Mouse (Mus musculus) kidney, adult 2 months (tissue): Measurements from ENCODE around the gene Fbxo33. TPM values are rescaled to one million over a fixed set of nuclear protein-coding genes. Genes with fewer than 3 reads are reported as not detected.
A peak's percentile ranks its signal among the peaks of the same experiment; 100 is the strongest.

Experiments used
- DNase-seq: peaks from one replicate; pipeline ENCODE4 v3.0.0; 2021
- H3K27ac ChIP-seq: fragments of 200-500 bp; 2 replicates; pipeline ENCODE4 v1.5.1; 2012; ENCODE audit warnings: low read depth, low read length, control low read depth, inconsistent platforms; ENCODE audit not compliant: insufficient read depth
- H3K27me3 ChIP-seq: fragments of 200-500 bp; replicated peaks from 2 replicates; pipeline ENCODE4 v1.6.1; 2012; ENCODE audit warnings: mild to moderate bottlenecking, moderate library complexity, low read length, inconsistent platforms; ENCODE audit not compliant: control insufficient read depth, insufficient read depth
- H3K36me3 ChIP-seq: fragments of 200-500 bp; 2 replicates; pipeline ENCODE4 v1.6.1; 2012; ENCODE audit warnings: mild to moderate bottlenecking, moderate library complexity, low read length, inconsistent platforms; ENCODE audit not compliant: control insufficient read depth, insufficient read depth
- H3K4me1 ChIP-seq: fragments of 200-500 bp; 2 replicates; pipeline ENCODE4 v1.6.1; 2011; ENCODE audit warnings: low read length; ENCODE audit not compliant: control insufficient read depth, insufficient read depth
- H3K4me3 ChIP-seq: fragments of 200-500 bp; 2 replicates; pipeline ENCODE4 v1.5.1; 2011; ENCODE audit warnings: mild to moderate bottlenecking, low read depth, low read length, control low read depth; ENCODE audit not compliant: insufficient read depth
- CTCF ChIP-seq: fragments of 200-500 bp; conservative IDR thresholded peaks from 2 replicates; pipeline ENCODE4 v1.5.1; 2011; ENCODE audit warnings: low read depth, mild to moderate bottlenecking, control low read depth, low read length, moderate library complexity, mixed read lengths; ENCODE audit not compliant: insufficient read depth, insufficient read length
- POLR2A ChIP-seq: fragments of 200-500 bp; IDR thresholded peaks from one replicate; pipeline ENCODE4 v1.6.1; 2011; ENCODE audit warnings: low read depth, low read length, control low read depth
- WGBS: fragments of 180-500 bp; shearing (Covaris S2); methylation state at CpG from one replicate; pipeline ENCODE4 v1.1.7; 2018; 5-methylcytosine and 5-hydroxymethylcytosine counted together
- polyA plus RNA-seq: library from polyadenylated mRNA; depleted of rRNA; stranded (reverse); fragments of >200 nt; gene quantifications from 2 replicates; pipeline ENCODE4 v1.2.3, GENCODE M21; 2012; rRNA removed

The Fbxo33 gene
- polyA plus RNA-seq, 1 experiment = 9.2 TPM

DNA sequence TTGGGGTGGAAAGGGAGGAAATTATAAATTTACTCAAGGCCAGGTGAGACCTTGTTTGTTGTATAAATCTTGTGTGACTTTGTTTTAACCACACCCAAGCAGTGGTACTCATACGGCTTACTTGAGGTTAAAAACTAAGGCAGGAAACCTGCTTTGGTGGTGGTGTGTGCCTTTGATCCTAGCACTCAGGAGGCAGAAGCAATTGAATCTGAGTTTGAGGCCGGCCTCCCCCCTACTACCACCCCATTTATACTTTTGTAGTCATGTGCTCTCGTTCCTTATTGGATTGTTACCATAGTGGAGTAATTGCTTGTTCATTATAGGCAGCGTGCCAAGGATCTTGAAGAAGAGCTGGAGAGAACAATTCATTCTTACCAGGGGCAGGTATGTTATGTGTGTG, 49.6 kb downstream of the Fbxo33 start:
- WGBS = 77% methylated on average over 4 of the region's 4 CpGs

DNA sequence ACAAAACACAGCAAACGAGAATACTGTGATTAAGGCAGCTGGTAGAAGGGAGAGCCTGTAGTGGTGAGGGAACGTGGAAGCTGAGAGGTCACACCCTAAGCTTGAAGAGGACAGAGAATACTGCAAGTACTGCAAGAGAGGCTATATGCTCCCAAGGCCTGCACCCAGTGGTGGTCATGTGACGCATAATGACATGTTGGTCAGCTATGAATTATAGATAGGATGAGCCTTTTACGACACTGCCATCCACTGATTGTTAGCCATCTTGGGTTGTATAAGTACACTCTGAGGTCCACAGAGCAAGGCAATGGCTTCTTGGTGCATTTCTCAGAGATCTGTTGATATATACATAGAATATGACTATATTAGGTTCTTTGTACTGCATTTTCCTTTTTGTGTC, 53.0 kb downstream of the Fbxo33 start:
- Histone ChIP-seq H3K4me3 (no peak overlapping the region), H3K36me3 (peaks cover 14% of the 10 kb centered on the region), H3K27me3 (no peaks in the 10 kb centered on the region), H3K27ac (no peak overlapping the region), H3K4me1 (peaks cover 6% of the 10 kb centered on the region; the same call in 1 of the 2 replicates)
- 86% methylated on average over 4 of the region's 4 CpGs for WGBS
- no peak for DNase-seq
- TF ChIP-seq POLR2A (no peak), CTCF (no peak)

More for the DNA sequence above, 49.6 kb downstream of the Fbxo33 start:
- Histone ChIP-seq H3K36me3 (peaks cover 7% of the 10 kb centered on the region), H3K4me1 (no peaks in the 10 kb centered on the region), H3K4me3 (no peak overlapping the region), H3K27me3 (no peaks in the 10 kb centered on the region), H3K27ac (no peak overlapping the region)
- no peak for DNase-seq
- TF ChIP-seq POLR2A = no peak
- no peak for TF ChIP-seq CTCF

DNA sequence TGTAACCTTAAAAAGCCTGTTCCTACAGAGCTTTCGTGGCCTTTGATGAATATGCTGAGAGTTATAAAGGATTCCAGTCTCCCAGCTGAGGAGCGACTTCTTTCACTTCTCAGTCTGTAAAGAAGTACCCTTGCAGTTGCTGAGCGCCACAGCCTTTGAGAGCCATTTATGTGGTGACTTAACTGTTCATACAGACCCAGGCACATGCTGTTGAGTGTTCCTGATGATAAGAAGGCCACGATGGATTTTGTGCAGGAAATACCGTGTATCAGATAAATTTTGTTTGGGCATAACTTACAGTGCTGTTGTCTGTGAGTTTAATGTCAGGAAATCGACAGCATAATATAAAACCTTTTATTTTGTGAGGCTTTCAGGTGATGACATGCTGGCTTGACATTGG, 55.0 kb downstream of the Fbxo33 start:
- H3K36me3 ChIP-seq = peaks cover 16% of the 10 kb centered on the region
- H3K27ac ChIP-seq = no peak overlapping the region
- H3K4me3 ChIP-seq = no peak overlapping the region
- peaks cover 12% of the 10 kb centered on the region; the same call in 1 of the 2 replicates for H3K4me1 ChIP-seq
- WGBS = 92% methylated on average over 6 of the region's 6 CpGs
- TF ChIP-seq CTCF = no peak
- TF ChIP-seq POLR2A = no peak
- no peaks in the 10 kb centered on the region for H3K27me3 ChIP-seq
- DNase-seq = no peak

DNA sequence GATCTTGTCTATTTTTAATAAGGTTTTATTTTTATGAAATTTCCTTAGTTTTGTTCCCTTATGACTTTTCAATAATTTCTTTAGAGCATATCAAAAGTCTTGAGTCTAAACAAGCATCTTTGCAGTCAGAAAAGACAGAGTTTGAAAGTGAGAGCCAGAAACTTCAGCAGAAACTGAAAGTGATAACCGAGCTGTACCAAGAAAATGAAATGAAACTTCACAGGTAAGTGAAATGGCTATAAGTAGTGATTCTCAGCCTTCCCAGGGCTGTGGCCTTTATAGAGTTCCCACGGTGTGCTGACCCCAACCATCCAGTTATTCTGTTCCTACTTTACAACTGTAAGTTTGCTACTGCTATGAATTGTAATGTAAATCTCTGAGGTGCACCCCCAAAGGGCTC, 56.7 kb downstream of the Fbxo33 start:
- Histone ChIP-seq H3K4me1 (peaks cover 12% of the 10 kb centered on the region; the same call in 1 of the 2 replicates), H3K27me3 (no peaks in the 10 kb centered on the region), H3K4me3 (no peak overlapping the region), H3K27ac (no peak overlapping the region), H3K36me3 (peaks cover 21% of the 10 kb centered on the region)
- 77% methylated on average over 2 of the region's 2 CpGs for WGBS
- TF ChIP-seq POLR2A (no peak), CTCF (no peak)
- no peak for DNase-seq

DNA sequence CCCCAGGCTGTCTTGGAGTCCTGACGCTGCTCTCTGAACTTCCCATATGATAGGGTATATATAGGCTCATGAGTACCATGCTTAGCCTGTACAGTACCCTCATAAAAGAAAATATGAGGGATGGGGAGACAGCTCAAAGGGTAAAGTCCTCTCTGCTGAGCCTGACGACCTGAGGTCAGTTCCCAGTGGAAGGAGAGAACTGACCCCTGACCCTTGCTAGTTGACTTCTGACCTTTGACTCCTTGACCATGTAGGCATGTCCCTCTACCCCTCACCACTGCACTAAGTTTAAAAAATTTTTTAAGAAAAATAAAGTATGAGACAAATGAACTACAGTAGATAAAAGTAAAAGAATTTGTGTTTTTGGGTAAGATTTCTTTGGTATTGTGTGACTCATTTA, 58.4 kb downstream of the Fbxo33 start:
- Histone ChIP-seq H3K36me3 (peaks cover 20% of the 10 kb centered on the region), H3K27me3 (no peaks in the 10 kb centered on the region), H3K27ac (no peak overlapping the region), H3K4me1 (peaks cover 12% of the 10 kb centered on the region; the same call in 1 of the 2 replicates), H3K4me3 (no peak overlapping the region)
- peak; percentile 52 for DNase-seq
- 47% methylated on average over 2 of the region's 2 CpGs for WGBS
- TF ChIP-seq CTCF = no peak

Other genes with a start within 250 kb of the Fbxo33 start
- gene Sec23a, start 207.7 kb downstream of the Fbxo33 start, polyA plus RNA-seq = 13.0 and 13.2 TPM in 2 replicates
- gene Gemin2, start 206.3 kb downstream of the Fbxo33 start, polyA plus RNA-seq = 2.3 and 2.9 TPM in 2 replicates
- 87.0 and 87.3 TPM in 2 replicates for gene Trappc6b, start 158.3 kb downstream of the Fbxo33 start, polyA plus RNA-seq
- gene Pnn, start 152.8 kb downstream of the Fbxo33 start, polyA plus RNA-seq = 8.2 and 10.4 TPM in 2 replicates
- gene Mia2, start 123.9 kb downstream of the Fbxo33 start, polyA plus RNA-seq = 95.3 and 102 TPM in 2 replicates